22 mouse cellular contexts compared by ENCODE assay signal in genomic region chr17:66408400-66408799, GRCm38 (mm10). TPM values are rescaled to one million over a fixed set of nuclear protein-coding genes. Genes with fewer than 3 reads are reported as not detected.
DNase-seq lines count a peak whose midpoint lies in the region; ATAC-seq lines count a peak whose summit lies in the region.
"Had no signal": no experiment of that assay in that cellular context is flagged by ENCODE, and none has a peak within 500 bp of the region (broad histone marks: within the 10 kb centered on the region; RNA-seq: fewer than 3 reads in every experiment).

No protein-coding gene starts in this region.

- no peak overlapping the region for H3K4me2 ChIP-seq in lung, embryonic 15.5 days
- H3K4me2 ChIP-seq: embryonic facial prominence, embryonic 15.5 days; heart, embryonic 12.5 days; hindbrain, embryonic 14.5 days had no signal

- H3K9me3 ChIP-seq in lung, embryonic 15.5 days, result no peaks in the 10 kb centered on the region
- H3K9me3 ChIP-seq: embryonic facial prominence, embryonic 15.5 days; forebrain, embryonic 10.5 days; heart, embryonic 12.5 days; hindbrain, embryonic 10.5 days had no signal

- peak overlapping the region; percentile 15; the same call in 1 of the 2 replicates for H3K27ac ChIP-seq in lung, embryonic 15.5 days
- H3K27ac ChIP-seq: embryonic facial prominence, embryonic 15.5 days; forebrain, embryonic 10.5 days; gastrocnemius, adult 2 months; hindbrain, embryonic 14.5 days had no signal

- H3K36me3 ChIP-seq in lung, embryonic 15.5 days, result no peaks in the 10 kb centered on the region
- H3K36me3 ChIP-seq: embryonic facial prominence, embryonic 15.5 days; G1E; heart, embryonic 12.5 days had no signal

- H3K9ac ChIP-seq in lung, embryonic 15.5 days, result no peak overlapping the region
- H3K9ac ChIP-seq: embryonic facial prominence, embryonic 15.5 days; heart, embryonic 12.5 days; hindbrain, embryonic 14.5 days had no signal

- no peaks in the 10 kb centered on the region for H3K27me3 ChIP-seq in lung, embryonic 15.5 days
- H3K27me3 ChIP-seq: embryonic facial prominence, embryonic 15.5 days had no signal

- ATAC-seq in cerebellum, adult (ENCODE audit: insufficient number of reproducible peaks, low FRiP score, low TSS enrichment), result peak; percentile 70
- ATAC-seq in lung, embryonic 15.5 days (ENCODE audit: borderline replicate concordance, extremely low read depth, low FRiP score, low TSS enrichment), result no peak
- ATAC-seq: CD4-positive, CD25-positive, alpha-beta regulatory T cell, adult 4 months; forebrain, embryonic 14.5 days; intestine, postnatal 0 days had no signal

- WGBS in lung, embryonic 15.5 days, result 79% methylated on average over 5 of the region's 5 CpGs

- no peak overlapping the region for H3K4me3 ChIP-seq in lung, embryonic 15.5 days
- H3K4me3 ChIP-seq: embryonic facial prominence, embryonic 15.5 days; erythroblast, embryonic 14.5 days; forebrain, embryonic 10.5 days; gastrocnemius, adult 2 months; heart, embryonic 12.5 days; hindbrain, embryonic 10.5 days had no signal

- peaks cover 75% of the 10 kb centered on the region for H3K4me1 ChIP-seq in lung, embryonic 15.5 days

- no peak for DNase-seq in cerebellum, postnatal 36 days
- peak; percentile 59 for DNase-seq in cerebellum, adult 9-11 months
- no peak for DNase-seq in cerebellum, postnatal 10 days
- DNase-seq in lung, postnatal 4 days, result no peak
- DNase-seq in brain, adult 2 months (ENCODE audit: low read depth, low spot score), result peak; percentile 79
- DNase-seq: adrenal gland, adult 8-10 months; adrenal gland, postnatal 36 days; B cell, adult 2 months; gastrocnemius, adult 2 months; gastrocnemius, postnatal 25 days had no signal

RNA-seq across cellular contexts. Expression of gene Mtcl1, which starts 41.1 kb away (rescaled TPM):
- 7.9 and 10.4 TPM in 2 replicates for polyA plus RNA-seq in lung, embryonic 15.5 days (2015; fragmentation: Nextera tagmentation; extraction: Ambion mirVana)
- polyA plus RNA-seq: erythroblast, embryonic 14.5 days; G1E had no signal

Comparison
In these comparisons a context has a peak if more than half of its experiments do, and no peak if none do; other contexts are left out.
1. DNase-seq: peak in cerebellum, adult 9-11 months (single experiment) and brain, adult 2 months (single experiment); none in cerebellum, postnatal 36 days (0 of 2), cerebellum, postnatal 10 days (0 of 2) and lung, postnatal 4 days (0 of 2).